Mouse (Mus musculus) forebrain, embryonic 14.5 days (tissue): Measurements from ENCODE around the gene Cad. TPM values are rescaled to one million over a fixed set of nuclear protein-coding genes. Genes with fewer than 3 reads are reported as not detected.
"Not testable (repeated sequence)": the region's sequence is repeated elsewhere in the genome, so short reads cannot be mapped to it uniquely, and the experiment has no call there.

Source experiments
- ATAC-seq: fragments of 200-750 bp; cut with Nextera tagmentation; 2 replicates; pipeline ENCODE4 v1.8.0; 2017; ENCODE audit warnings: mild to moderate bottlenecking, moderate library complexity
- DNase-seq: peaks from one replicate; pipeline ENCODE4 v3.0.0-alpha.2; 2015; ENCODE audit warnings: low spot score
- H3K27ac ChIP-seq: fragments of 300-500 bp; sonication (generic); 2 replicates; pipeline ENCODE4 v1.5.1; 2014; ENCODE audit warnings: low read depth, mild to moderate bottlenecking, control low read depth, low read length, moderate library complexity
- H3K27me3 ChIP-seq: fragments of 300-500 bp; sonication (generic); replicated peaks from 2 replicates; pipeline ENCODE4 v1.6.1; 2014; ENCODE audit warnings: low read length, control low read depth, mixed read lengths; ENCODE audit not compliant: control insufficient read depth, insufficient read depth
- H3K36me3 ChIP-seq: fragments of 300-500 bp; sonication (generic); 2 replicates; pipeline ENCODE4 v1.6.1; 2014; ENCODE audit warnings: low read length, control low read depth; ENCODE audit not compliant: control insufficient read depth, insufficient read depth
- H3K4me1 ChIP-seq: fragments of 300-500 bp; sonication (generic); 2 replicates; pipeline ENCODE4 v1.6.1; 2014; ENCODE audit warnings: antibody characterized with exemption, low read length, control low read depth; ENCODE audit not compliant: control insufficient read depth, insufficient read depth
- H3K4me2 ChIP-seq: fragments of 300-500 bp; sonication (generic); 2 replicates; pipeline ENCODE4 v1.6.1; 2014; ENCODE audit warnings: mild to moderate bottlenecking, control low read depth, low read length
- H3K4me3 ChIP-seq: fragments of 300-500 bp; sonication (generic); 2 replicates; pipeline ENCODE4 v1.5.1; 2014; ENCODE audit warnings: low read depth, low read length, control low read depth
- H3K9ac ChIP-seq: fragments of 300-500 bp; sonication (generic); 2 replicates; pipeline ENCODE4 v1.6.1; 2014; ENCODE audit warnings: mild to moderate bottlenecking, low read length, control low read depth, moderate library complexity
- H3K9me3 ChIP-seq: fragments of 300-500 bp; sonication (generic); replicated peaks from 2 replicates; pipeline ENCODE4 v1.6.1; 2016; ENCODE audit warnings: low read length, control low read depth, mixed read lengths; ENCODE audit not compliant: control insufficient read depth
- WGBS: fragments of 180-500 bp; shearing (Covaris S2); extraction: QIAGEN DNeasy Blood & Tissue Kit; methylation state at CpG from one replicate; pipeline ENCODE4 v1.1.7; 2014; 5-methylcytosine and 5-hydroxymethylcytosine counted together
- polyA plus RNA-seq: library from polyadenylated mRNA; unstranded; fragments of >200 nt; fragmentation: Nextera tagmentation; extraction: Ambion mirVana; gene quantifications from 2 replicates; pipeline ENCODE4 v1.2.1, GENCODE M21; 2014

Cad gene
- 16.5 and 19.4 TPM in 2 replicates for polyA plus RNA-seq

GRCm38 (mm10) chr5:31054261-31055215 lies at the start of gene Cad:
Cad (plus strand) TSS chr5:31054780.
- Histone ChIP-seq H3K9me3 (no peaks in the 10 kb centered on the region), H3K4me2 (peak within 1 kb of the TSS; percentile 94), H3K27ac (peak within 1 kb of the TSS; percentile 71; the same call in 1 of the 2 replicates), H3K36me3 (peaks cover 25% of the 10 kb centered on the region), H3K27me3 (no peaks in the 10 kb centered on the region), H3K9ac (peak within 1 kb of the TSS; percentile 83), H3K4me3 (peak within 1 kb of the TSS; percentile 63), H3K4me1 (peaks cover 14% of the 10 kb centered on the region)
- DNase-seq, result peak; percentile 95
- peak; percentile 99 for ATAC-seq
- WGBS, result under 1% methylated on average over 64 of the region's 64 CpGs

DNA sequence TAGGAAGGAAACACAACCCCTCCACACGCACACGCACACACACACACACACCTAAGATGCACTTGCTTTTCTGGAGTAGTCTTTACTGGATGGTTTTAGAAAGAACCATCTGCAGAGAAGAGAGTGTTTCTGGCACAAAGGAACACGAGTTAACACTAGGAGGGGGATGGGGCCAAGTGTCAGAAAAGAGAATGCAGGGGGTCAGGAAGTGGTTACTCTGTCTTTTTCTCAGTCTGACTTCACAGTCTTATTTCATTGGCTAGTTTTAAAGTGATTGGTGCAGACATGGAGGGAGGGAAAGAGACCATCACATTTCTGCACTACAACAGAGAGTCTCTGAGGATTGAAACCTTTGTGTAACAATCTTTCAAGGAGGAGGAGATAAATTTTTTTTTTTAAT lies 41.8 kb upstream of the Cad start:
- Histone ChIP-seq H3K27me3 (no peaks in the 10 kb centered on the region), H3K9ac (no peak overlapping the region), H3K27ac (no peak overlapping the region), H3K4me1 (no peaks in the 10 kb centered on the region), H3K4me2 (no peak overlapping the region), H3K9me3 (no peaks in the 10 kb centered on the region), H3K4me3 (no peak overlapping the region), H3K36me3 (no peaks in the 10 kb centered on the region)
- no peak for ATAC-seq
- 80% methylated on average over 3 of the region's 3 CpGs for whole genome bisulfite sequencing
- no peak for DNase-seq

GRCm38 (mm10) chr5:31015913-31016312 lies 38.7 kb upstream of the Cad start:
- 81% methylated on average over 2 of the region's 2 CpGs for WGBS
- ATAC-seq, result no peak
- Histone ChIP-seq H3K4me1 (no peaks in the 10 kb centered on the region), H3K27me3 (no peaks in the 10 kb centered on the region), H3K9me3 (no peaks in the 10 kb centered on the region), H3K27ac (no peak overlapping the region), H3K36me3 (no peaks in the 10 kb centered on the region), H3K4me2 (no peak overlapping the region), H3K4me3 (no peak overlapping the region), H3K9ac (no peak overlapping the region)
- no peak for DNase-seq

GRCm38 (mm10) chr5:31021790-31022189 lies 32.8 kb upstream of the Cad start:
- H3K36me3 ChIP-seq, H3K4me1 ChIP-seq, H3K4me2 ChIP-seq, H3K27ac ChIP-seq, H3K4me3 ChIP-seq, H3K9me3 ChIP-seq, H3K9ac ChIP-seq, ATAC-seq, DNase-seq, H3K27me3 ChIP-seq: not testable (repeated sequence)
- WGBS, result 85% methylated on average over 4 of the region's 5 CpGs

DNA sequence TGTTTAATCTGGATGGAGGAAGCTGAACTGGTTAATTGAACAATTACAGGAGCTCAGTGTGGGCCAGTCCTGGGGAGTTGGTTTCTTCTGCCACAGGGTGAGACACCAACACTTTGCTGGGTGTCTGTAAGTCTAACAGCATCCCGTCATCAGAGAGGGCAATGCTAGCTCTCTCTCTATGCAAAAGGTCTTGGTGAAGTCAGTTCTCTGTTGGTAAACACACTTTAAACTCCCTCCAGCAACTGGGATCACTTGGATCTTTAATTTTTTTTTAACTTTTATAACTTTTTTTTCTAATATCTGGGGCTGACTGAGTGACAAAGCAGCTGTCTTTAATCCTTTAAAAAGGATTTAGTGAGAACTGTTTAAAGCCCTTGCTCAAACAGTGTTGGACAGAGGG lies 31.9 kb upstream of the Cad start:
- H3K4me1 ChIP-seq, result no peaks in the 10 kb centered on the region
- ATAC-seq (no peak), DNase-seq (no peak)
- no peaks in the 10 kb centered on the region for H3K36me3 ChIP-seq
- 14% methylated on average over 1 of the region's 1 CpGs for WGBS
- H3K4me3 ChIP-seq, result no peak overlapping the region
- H3K27ac ChIP-seq, result no peak overlapping the region
- H3K9ac ChIP-seq, result no peak overlapping the region
- no peaks in the 10 kb centered on the region for H3K9me3 ChIP-seq
- H3K27me3 ChIP-seq, result no peaks in the 10 kb centered on the region
- no peak overlapping the region for H3K4me2 ChIP-seq

DNA sequence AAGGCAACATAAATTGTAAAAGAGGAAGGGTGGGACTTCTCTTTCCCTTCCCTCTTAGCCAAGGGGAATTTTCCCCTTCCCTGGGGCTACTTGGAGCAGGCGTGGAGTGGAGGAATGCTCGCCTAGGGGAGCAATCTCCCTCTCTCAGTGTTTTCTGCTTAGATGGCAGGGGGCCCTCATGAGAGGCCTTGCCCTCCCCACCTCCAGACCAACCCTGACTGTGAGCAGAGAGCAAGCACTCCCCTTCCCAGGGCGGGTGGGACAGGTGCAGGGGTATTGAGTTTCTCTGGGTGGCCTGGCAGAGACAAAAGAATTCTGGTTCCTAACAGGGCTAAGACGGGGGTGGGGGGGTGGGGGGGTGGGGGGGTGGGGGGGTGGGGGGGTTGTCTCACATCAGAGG lies 31.3 kb upstream of the Cad start:
- H3K4me3 ChIP-seq, result no peak overlapping the region
- H3K4me2 ChIP-seq, result no peak overlapping the region
- no peaks in the 10 kb centered on the region for H3K9me3 ChIP-seq
- ATAC-seq (no peak), DNase-seq (no peak)
- no peak overlapping the region for H3K27ac ChIP-seq
- H3K4me1 ChIP-seq, result no peaks in the 10 kb centered on the region
- H3K9ac ChIP-seq, result no peak overlapping the region
- H3K36me3 ChIP-seq, result no peaks in the 10 kb centered on the region
- 4% methylated on average over 4 of the region's 4 CpGs for WGBS
- H3K27me3 ChIP-seq, result no peaks in the 10 kb centered on the region

- DNase-seq, result no peak
- Histone ChIP-seq H3K27ac (no peak overlapping the region), H3K4me1 (no peaks in the 10 kb centered on the region), H3K4me3 (no peak overlapping the region), H3K9ac (no peak overlapping the region), H3K27me3 (no peaks in the 10 kb centered on the region), H3K4me2 (no peak overlapping the region), H3K9me3 (no peaks in the 10 kb centered on the region), H3K36me3 (no peaks in the 10 kb centered on the region)
- ATAC-seq, result no peak
Observed at GRCm38 (mm10) chr5:31024641-31025040, 29.9 kb upstream of the Cad start.

- no peak for ATAC-seq
Observed at GRCm38 (mm10) chr5:31030926-31031325, 23.7 kb upstream of the Cad start.

GRCm38 (mm10) chr5:31031508-31031907 lies 23.1 kb upstream of the Cad start:
- no peaks in the 10 kb centered on the region for H3K4me1 ChIP-seq
- no peak overlapping the region for H3K27ac ChIP-seq
- DNase-seq (no peak), ATAC-seq (no peak)
- no peaks in the 10 kb centered on the region for H3K27me3 ChIP-seq
- H3K4me3 ChIP-seq, result no peak overlapping the region
- H3K4me2 ChIP-seq, result no peak overlapping the region
- H3K36me3 ChIP-seq, result peaks cover 7% of the 10 kb centered on the region
- no peaks in the 10 kb centered on the region for H3K9me3 ChIP-seq
- H3K9ac ChIP-seq, result no peak overlapping the region
- WGBS, result 88% methylated on average over 8 of the region's 8 CpGs

More at GRCm38 (mm10) chr5:31030926-31031325, 23.7 kb upstream of the Cad start:
- H3K27ac ChIP-seq, result no peak overlapping the region
- H3K4me3 ChIP-seq, result no peak overlapping the region
- no peak overlapping the region for H3K9ac ChIP-seq
- no peaks in the 10 kb centered on the region for H3K4me1 ChIP-seq
- peaks cover 3% of the 10 kb centered on the region; the same call in 1 of the 2 replicates for H3K36me3 ChIP-seq
- WGBS, result 94% methylated on average over 4 of the region's 4 CpGs
- no peak overlapping the region for H3K4me2 ChIP-seq
- no peaks in the 10 kb centered on the region for H3K9me3 ChIP-seq
- H3K27me3 ChIP-seq, result no peaks in the 10 kb centered on the region
- DNase-seq, result no peak
